Mouse (Mus musculus) spleen, postnatal 10 days (tissue): ENCODE results near the gene Gm9817.
A peak's percentile ranks its signal among the peaks of the same experiment; 100 is the strongest.
"Not testable (repeated sequence)": the region's sequence is repeated elsewhere in the genome, so short reads cannot be mapped to it uniquely, and the experiment has no call there.

Experiments used
- DNase-seq, 2 experiments: peaks; one replicate each; pipeline ENCODE4 v3.0.0; 2021 to 2022; ENCODE audit warnings: low spot score in 2 of 2

The Gm9817 gene

DNA sequence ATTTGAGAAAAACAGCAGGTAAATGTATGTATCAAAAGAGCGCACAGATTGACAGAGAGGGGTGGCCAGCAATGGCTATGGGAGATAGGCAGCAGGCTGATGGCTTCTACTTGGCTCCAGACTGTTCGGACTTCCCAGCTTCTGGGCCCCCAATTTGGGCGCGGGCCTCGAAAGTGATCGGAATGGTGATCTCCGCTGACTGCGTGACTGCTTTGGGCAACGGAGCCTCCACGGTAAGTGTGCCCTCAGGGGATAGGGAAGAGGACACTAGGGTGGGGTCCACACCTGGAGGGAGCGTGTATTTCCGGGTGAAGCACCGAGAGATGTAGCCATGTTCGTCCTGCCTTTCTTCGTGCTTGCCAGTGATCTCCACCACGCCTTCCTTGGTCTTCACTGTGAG lies at the start of gene Gm9817:
Gm9817 (plus strand) TSS at position 301 of the 400 bp plus-strand sequence.
- not testable (repeated sequence) for DNase-seq

DNA sequence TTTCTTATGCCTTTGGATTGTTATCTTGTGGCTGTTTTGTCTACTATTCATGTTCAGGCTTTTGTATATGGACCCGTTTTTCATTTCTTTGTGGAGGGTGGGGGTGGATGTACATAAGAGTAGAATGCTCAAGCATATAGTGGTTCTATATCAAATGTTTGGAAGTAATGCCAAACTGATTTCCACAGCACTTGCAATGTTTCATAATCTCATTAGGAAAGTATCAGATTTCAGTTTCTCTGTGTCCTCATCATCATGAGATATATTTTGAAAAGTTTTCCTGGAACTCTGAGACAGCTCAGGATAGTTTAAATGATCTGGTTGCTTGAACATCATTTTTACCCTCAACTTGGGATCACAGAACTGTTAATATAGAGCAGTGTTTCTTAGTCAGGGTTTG lies 48.7 kb upstream of the Gm9817 start:
- no peak for DNase-seq

DNA sequence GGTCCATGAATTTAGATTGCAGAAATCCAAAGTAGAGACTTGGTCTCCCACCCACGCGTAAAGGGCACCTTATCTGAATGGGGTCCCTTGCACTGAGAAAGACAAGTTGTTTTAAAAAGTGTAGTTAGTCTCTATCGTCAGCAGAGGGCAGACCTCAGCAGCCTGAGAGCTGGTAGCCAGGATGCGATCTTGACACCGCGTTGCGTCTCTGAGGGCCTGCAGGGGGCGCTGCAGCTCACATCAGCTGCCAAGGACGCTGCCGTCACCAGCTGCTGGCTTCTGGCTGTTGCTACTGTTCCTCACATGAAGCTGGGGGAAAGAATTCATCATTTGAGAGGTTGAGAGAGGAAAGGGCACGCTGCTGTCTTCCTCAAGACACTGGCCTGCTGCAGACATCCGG lies 47.7 kb upstream of the Gm9817 start:
- peak; percentile 66 to 91 for DNase-seq

DNA sequence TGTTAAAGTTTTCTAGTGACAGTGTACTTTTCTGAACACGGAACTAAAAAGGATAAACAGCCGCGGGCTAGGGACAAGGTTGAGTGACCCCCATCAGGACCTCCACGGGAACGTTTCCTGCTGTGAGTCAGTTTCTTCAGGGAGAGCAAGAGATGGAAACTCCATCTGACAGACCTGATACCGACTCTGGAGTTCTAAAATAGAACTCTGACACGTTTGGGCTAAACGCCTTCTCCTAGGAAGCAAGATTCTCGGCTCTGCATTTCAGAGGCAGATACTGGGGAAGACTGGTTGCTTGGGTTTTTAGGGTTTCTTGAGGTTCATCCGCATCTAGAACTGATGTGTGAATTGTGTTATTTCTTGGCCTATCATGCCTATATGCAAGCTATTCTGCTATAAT lies 47.2 kb upstream of the Gm9817 start:
- no peak for DNase-seq

DNA sequence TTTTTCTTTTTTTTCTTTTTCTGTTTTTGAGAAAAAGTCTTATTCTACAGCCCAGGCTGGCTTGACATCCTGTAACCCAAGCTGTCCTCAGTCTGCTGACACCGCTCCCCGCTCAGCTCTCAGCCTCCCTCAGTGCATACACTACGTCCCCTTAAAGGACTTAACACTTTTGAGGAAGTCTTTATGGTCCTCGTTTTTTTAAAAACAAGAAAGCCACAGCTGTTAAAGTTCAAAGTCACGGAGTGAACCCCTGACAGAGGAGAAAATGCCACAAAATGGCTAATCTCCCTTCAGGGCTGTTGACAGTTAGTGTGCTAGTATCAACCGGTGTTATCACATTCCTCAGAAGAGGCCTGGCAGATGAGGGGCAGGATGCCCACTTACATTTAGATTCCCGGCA lies 46.7 kb upstream of the Gm9817 start:
- DNase-seq: peak in 1 of 2 experiments; percentile 19

DNA sequence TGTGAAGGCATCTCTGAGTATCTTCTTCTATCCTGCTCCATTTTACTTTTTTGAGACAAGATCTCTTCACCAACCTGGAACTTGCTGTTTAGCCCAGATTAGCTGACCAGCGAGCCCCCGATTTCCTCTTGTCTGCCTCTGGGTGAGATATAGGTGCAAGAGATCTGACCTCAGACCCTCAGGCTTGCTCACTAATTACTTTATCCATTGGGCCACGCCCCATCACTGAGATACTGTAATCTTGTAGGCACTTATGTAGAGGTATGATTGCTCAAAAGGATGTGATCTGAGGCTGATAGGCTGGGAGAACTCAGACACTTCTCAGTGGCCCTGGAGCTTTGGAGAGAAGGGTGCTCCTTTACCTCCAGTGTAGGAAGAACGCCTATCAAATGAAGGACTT lies 46.0 kb upstream of the Gm9817 start:
- no peak for DNase-seq

DNA sequence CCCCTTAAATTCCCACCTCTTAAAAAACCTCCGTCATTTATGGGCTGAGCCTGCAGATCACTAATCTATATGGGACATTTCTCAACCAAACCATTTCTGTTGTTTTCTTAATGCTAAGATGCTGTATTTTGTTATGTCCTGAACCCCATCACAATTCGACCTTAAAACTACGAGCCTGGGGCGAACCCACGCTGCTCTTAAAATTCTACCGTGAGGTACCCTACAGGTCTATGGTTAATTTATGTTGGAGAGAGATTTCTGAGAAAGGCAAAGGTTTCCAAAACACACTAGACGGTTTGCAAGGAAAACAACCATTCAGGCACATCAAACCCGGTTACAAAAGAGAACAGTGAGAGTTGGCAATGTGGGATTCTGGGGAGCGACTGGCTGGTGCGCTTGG lies 45.1 kb upstream of the Gm9817 start:
- DNase-seq: no peak

DNA sequence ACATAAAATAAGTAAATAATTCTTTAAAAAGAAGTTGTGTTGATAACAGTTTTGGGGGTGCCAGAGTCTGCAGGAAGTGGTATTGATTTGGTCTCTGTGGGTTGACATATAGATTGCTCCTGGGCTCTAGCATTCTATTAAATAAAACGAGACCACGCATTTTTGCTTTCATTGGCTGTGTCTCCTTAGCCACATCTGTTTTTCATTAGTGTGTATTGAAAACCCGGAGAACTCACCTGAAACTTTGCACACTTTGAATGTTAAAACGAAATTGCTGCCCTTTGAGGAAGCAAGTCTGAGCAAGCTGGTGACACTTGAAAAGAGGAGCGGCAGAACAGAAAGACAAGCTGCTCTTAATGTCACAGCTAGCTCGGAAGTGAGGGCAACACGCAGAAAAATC lies 43.7 kb upstream of the Gm9817 start:
- no peak for DNase-seq

DNA sequence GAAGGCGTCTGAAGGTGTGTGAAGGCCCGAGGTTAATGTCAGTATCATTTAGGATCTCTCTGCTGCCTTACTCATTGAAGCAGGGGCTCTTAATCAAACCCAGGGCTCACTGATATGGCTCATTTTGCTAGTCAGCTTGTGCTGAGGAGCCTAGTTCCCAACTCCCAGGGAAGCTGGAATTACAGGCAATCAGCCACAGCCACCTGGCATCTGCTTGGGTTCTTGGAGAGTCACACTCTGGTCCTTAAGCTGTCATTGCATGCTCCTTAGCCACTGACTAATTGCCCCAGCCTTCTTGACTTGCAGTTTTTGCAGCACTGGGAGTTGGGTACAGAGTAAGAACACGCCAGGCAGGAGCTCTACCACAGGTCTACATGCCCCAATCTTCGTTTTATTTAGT lies 42.1 kb upstream of the Gm9817 start:
- DNase-seq: no peak

DNA sequence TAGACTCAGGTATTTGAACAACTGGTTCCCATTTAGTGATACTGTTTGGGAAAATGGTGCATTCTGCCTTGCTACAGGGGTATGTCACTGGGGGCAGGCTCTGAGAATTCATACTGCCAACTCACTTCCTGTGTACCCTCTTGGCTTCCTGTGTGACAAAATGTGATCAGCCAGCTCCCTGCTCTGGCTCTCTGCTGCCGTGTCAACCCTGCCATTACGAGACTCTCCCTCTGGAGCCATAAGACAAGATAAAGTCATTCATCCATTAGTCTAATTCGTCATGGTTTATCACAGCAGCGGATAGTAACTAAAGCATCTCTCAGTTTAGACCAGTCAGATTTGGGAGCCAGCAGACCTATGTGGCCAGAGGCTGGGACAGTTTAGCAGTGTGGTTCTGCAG lies 38.3 kb upstream of the Gm9817 start:
- DNase-seq: no peak

DNA sequence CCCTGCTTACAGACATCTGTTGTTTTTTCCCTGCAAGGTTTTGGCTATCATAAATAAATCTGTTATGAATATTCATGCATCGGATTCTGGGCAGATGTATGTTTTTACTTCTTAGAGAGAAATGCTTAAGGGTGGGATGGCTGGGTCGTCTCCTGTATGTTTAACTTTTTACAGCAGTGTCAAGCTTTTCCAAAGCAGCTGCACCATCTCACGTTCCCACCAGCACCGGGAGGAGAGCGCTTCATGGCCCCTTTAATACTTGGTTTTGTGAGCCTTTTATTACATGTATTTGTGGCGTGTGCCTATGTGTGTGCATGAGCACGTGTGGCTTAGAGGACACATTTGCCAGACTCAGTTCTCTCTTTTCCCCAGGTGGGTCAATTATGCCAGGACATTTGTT lies 37.8 kb upstream of the Gm9817 start:
- no peak for DNase-seq

DNA sequence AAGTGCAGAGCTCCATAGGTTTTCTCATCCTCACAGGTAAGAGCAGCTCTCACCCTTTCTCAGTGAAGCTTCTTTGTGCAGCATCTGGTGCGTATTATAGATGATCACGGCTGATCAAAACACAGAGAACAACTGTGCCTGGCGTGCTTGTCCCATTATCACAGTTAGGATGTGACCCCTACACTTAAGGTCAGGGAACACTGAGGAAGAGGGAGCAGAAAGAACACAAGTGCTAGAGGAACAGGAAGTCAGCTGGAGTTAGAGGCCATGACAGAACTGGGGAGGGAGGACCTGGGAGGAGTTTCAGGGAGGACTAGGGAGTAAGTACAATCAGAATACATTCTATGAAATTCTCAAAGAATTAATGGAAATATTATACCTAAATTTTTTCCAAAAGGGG lies 35.0 kb upstream of the Gm9817 start:
- DNase-seq: no peak

DNA sequence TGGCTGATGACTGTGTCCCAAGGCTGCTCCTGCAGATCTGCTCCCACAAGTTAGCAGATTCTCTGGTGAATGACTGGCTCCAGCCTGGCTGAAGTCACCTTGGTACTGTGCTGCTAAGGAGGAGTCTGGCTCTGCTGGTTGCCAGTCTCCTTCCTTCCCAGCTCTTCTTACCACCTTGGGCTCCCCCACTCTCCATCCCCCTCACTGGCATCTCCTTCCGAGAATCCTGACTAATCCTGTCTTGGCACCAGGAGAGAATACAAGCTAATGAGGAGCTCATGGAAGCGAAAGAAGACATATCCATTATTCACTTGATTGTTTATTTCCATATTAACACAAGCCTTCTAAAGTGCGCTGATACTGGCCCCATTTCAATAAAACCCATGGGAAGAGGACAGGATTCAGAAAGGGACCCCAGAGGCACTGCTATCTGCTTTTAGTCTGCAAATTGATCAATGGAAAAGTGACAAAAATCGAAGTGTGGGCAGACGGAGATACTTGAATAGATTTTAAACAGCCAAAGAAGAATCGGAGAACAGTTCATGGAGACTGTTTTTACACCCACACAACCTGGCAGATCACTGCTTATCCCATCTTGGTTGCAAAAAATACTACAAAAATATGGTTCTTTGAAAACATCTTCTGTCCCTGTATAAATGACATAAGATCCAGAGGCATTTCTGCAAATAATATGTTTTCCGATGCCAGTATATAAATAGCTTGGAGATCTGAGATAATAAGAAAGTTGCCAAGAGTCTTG lies 29.1 kb upstream of the Gm9817 start:
- DNase-seq: no peak

DNA sequence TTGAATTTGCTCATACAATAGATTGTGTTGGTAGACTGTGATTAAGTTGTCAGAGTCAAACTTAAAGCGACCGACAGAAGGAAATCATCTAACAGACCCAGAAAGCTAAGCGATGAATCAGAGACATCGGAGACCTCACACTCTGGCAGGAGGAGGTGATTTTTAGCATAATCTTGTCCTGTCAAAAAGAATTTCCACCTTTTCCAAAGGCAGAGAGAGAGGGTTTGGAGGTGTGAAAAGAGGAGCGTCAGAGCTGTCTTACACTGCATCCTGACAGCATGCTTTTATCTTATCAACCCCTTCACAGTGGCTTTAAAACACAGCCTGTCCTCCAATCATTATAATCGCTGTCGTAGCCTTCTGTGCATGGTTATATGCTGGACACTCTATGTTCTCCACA lies 25.7 kb upstream of the Gm9817 start:
- DNase-seq: no peak

DNA sequence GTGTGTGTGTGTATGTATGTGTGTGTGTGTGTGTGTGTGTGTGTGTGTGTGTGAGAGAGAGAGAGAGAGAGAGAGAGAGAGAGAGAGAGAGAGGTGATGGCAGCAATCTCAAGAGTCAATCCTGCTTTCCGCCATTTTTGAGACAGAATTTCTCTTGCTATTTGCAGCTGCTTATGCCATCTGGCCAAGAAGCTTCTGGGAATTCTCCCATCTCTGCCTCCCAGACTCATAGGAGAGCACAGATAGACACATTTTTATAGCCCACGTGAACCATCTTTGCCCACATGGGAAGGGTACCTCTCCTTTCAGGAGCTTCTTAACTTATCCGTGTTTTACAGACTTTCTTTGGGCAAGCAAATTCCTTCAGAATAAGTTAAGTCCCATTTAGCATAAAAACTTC lies 24.6 kb upstream of the Gm9817 start:
- DNase-seq: no peak

DNA sequence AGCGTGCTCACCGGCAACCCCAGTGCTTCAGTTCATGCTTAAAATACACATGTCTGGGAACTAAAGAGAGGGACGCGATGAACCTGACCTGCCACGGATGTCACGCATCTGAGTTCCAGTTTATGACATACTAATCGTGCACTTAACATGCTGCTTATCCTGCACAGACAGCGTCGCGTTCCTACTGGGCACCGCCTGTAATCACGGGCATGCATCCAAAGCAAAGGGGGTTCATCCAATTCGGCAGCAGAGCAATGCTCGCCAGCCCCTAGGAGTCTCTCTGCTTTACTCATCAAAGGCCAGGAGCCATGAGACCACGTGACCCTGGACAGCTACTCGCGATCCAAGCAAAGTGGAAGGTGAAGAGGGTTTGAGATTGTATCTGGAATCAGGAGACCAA lies 19.3 kb upstream of the Gm9817 start:
- no peak for DNase-seq

DNA sequence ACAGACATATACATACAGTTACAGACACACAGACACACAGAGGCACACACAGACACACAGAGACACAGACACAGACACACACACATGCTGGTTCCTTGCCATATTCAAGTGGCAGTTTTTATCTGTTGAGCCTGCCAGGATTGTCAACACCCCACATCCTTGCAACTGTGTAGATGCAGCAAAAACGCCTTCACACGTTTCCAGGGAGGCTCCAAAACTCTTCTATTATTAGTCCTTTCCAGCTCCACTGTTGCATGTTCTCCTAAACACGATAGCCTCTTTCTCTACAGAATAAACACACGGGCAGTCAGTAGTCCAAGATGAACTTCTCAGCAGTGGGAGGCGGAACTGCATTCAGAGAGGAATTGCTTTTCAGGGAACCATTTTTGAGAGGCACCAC lies 15.3 kb upstream of the Gm9817 start:
- no peak for DNase-seq

DNA sequence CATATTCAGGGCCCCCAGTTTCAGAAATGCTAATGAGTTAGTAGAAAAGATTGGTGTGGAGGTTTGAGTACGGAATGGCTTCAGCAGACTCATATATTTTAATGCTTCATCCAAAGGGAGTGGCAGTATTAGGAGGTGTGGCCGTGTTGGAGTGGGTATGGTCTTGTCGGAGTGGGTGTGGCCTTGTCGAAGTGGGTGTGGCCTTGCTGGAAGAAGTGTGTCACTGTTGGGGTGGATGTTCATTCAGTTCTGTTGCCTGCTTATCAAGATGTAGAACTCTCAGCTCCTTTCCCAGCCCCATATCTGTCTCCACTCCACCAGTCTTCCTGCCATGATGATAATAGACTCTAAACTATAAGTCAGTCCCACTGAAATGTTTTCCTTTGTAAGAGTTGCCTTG lies 13.5 kb upstream of the Gm9817 start:
- no peak for DNase-seq

DNA sequence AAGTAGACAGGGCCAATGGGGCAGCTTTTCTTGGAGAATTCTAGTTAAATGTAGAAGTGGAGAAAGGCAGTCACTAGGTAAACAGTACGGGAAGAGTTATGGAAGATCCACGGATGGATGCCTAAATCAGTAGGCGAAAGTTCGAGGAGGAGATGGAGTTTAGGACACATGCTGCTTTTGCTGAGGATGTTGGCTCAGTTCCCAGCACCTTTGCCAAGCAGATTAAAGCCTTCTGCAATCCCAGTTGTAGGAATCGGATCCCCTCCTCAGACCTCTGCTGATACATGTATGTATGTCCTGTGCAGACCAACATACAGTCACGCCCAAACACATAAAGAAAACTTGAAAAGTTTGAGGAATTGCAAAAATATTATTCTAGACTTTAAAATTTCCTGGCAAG lies 8.1 kb upstream of the Gm9817 start:
- no peak for DNase-seq

DNA sequence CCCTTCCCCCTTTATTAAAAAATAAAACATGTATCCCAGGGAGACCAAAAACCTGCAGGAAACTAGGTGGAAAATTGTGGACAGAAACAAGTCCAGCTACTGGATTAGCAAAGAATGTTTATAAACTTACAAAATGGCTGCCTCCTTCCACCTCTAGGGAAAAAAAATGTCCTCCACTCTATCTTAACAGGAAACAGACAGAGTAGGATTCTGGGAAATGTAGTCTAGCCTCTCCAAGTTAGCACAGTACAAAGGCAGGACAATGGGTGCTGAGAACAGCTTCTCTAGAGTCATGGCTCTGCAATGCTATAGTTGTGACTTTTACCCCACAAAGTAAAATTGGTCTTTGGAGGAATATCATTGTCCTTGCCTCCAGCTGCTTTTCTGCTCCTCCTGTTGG lies 3.5 kb upstream of the Gm9817 start:
- DNase-seq: no peak

DNA sequence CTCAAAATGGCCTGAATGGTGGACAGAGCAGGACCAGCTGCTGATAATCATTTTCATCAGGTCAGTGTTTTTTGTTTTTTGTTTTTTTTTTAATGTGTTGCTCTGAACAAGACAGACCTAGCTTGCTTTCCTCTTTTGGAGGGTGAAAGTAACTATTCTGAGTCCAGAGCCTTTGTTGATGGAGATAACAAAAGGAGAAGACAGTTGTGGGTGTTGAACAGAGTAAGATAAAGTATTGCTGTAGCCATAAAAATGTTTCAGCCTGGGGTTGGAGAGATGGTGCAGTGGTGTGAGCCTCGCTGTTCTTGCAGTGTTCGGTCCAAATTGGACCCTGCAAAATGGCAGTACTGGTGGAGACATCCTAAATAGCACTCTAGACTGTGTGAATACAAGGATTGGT lies 2.8 kb upstream of the Gm9817 start:
- DNase-seq: no peak

DNA sequence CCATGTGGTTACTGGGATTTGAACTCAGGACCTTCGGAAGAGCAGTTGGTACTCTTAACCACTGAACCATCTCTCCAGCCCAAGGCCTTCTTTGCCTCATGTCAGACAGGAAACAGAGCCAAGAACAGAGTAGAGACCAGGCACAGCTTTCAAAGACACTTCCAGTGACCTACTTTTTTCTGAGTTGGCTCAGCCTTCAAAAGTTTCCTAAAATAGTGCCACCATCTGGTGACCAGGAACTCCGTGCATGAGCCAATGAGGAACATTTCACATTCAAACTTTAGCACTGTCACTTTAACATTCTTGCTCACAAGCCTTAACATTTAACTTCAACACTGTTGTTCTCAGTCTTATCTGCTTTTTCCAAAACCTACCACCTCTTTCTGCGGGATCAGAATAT lies 2.3 kb downstream of the Gm9817 start:
- DNase-seq: no peak

DNA sequence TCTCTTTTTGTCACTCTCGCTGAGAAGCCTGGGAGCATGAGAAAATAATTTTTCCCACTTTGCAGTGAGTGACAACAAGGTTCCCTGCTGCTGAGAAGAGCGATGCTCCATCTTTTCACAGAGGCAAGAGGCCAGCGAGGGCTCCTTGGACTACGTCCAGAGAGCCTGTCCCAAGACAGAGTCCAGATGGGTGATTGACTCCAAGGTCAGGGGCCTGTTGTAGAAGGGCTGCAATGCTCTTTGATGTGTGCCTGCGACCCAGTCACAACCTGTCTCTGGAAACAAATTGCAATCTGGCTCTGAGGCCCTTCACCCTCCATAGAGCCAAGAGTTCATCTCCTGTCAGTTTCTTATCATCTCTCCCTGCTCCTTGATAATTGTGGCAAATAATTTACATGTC lies 5.2 kb downstream of the Gm9817 start:
- no peak for DNase-seq

DNA sequence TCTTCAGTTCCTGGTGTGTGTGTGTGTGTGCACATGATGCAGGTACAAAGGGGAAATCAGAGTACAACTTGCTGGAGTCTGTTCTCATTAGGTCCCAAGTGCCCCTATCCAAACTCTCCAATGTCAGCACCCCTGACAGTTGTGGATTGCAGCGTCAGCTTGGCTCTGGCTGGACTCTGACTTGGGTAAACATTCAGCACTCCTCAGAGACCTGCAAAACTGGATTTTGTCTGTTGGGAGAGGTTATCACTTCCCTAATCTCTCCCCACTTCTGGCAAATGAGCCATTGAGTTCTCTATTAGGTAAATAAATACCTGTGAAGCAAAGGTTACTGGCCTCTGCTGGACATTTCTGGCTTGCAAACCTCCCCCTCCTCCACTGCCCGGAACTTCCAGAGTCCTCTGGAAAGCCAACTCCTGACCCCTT lies 10.3 kb downstream of the Gm9817 start:
- DNase-seq: no peak
